21 mouse cellular contexts compared by ENCODE assay signal in the genomic region with DNA sequence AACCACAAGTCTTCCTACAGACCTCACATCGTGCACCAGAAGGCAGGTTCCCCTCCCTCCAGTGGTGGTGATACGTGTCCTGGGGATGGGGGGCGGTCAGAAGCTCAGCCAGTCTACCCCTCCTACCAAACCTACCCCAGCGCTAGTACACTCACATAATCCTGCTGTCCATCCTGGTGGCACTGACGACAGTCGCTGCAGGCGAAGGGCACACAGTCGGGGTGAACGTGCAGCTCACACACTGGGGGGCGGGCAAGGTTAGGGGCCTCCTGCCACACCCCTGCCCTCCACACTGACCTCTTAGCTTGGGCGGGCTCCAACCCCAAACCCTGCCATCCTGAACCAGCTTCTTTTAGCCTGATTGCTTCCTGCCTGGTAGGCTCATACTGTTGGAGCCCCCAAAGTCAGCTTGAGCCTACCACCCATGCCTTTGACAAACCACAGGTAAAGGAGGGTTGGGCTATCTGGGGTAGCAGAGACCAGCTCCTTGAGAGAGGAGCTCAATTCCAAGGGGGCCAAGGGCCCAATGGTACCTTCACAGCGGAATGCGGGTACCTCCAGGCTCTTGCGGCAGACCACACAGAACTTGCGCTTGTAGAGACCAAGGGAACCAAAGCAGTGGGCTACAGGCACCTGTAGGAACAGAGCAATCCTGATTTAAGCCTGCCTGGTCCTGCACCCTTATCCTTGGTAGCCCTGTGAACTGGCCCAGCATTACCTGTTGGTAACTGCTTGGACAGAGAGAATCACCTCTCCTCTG. TPM values are rescaled to one million over a fixed set of nuclear protein-coding genes. Genes with fewer than 3 reads are reported as not detected.
DNase-seq lines count a peak whose midpoint lies in the region; TF ChIP-seq lines count a peak whose summit lies in the region.
"Had no signal": no experiment of that assay in that cellular context is flagged by ENCODE, and none has a peak within 500 bp of the region (broad histone marks: within the 10 kb centered on the region; RNA-seq: fewer than 3 reads in every experiment).

No protein-coding gene starts in this region.

- DNase-seq in heart, adult 11 months: peak; percentile 89
- no peak for DNase-seq in heart, adult 9 months (ENCODE audit: low spot score in 2 of 2)
- peak; percentile 1 for DNase-seq in left cerebral cortex, adult 18-20 months (ENCODE audit: low spot score in 2 of 2)
- DNase-seq in left cerebral cortex, adult 2 months (ENCODE audit: extremely low spot score in 1 of 2, low spot score in 2 of 2): no peak
- peak; percentile 5 for DNase-seq in right cerebral cortex, postnatal 14 days
- DNase-seq in right cerebral cortex, postnatal 4 days: no peak
- DNase-seq in thymus, postnatal 4 days: peak; percentile 7
- DNase-seq in thymus, adult 18-20 months: no peak
- DNase-seq: adrenal gland, adult 2 months; adrenal gland, postnatal 14 days; cerebellum, adult 11 months; gastrocnemius, postnatal 25 days; heart, postnatal 14 days; heart, postnatal 4 days had no signal

- intact Hi-C loops in left cerebral cortex, adult 2 months (cut with DNase I): loop anchor here (10.0 kb wide), 1 partner anchor 1449 kb away; a partner anchor contains a TSS

- no peak overlapping the region for H3K4me3 ChIP-seq in left cerebral cortex, adult 2 months
- H3K4me3 ChIP-seq: forebrain, embryonic 10.5 days; forebrain, embryonic 15.5 days; heart, adult 2 months; heart, embryonic 13.5 days had no signal

- no peak overlapping the region for H3K27ac ChIP-seq in left cerebral cortex, adult 2 months
- H3K27ac ChIP-seq: forebrain, embryonic 10.5 days; forebrain, embryonic 15.5 days; heart, adult 2 months; heart, embryonic 13.5 days; hindbrain, embryonic 14.5 days; hindbrain, postnatal 0 days had no signal

- TF ChIP-seq CTCF in left cerebral cortex, adult 2 months (IDR thresholded peaks at IDR 0.05): no peak

RNA-seq across cellular contexts. Expression of a gene that starts 4.1 kb away (rescaled TPM):
- total RNA-seq in left cerebral cortex, adult 18-20 months (2021): 10 to 100 TPM; 17.5 to 18.1 TPM
- 10 to 100 TPM; 14.9 to 20.8 TPM for total RNA-seq in left cerebral cortex, adult 2 months (2021)

RNA-seq across cellular contexts. Expression of a gene that starts 13.4 kb away (rescaled TPM):
- total RNA-seq in left cerebral cortex, adult 18-20 months (2021): 10 to 100 TPM; 45.7 to 60.3 TPM
- total RNA-seq in left cerebral cortex, adult 2 months (2021): 10 to 100 TPM; 58.9 to 59.7 TPM

RNA-seq across cellular contexts. Expression of a gene that starts 19.3 kb away (rescaled TPM):
- under 1 TPM; 0.68 to 1.00 TPM for total RNA-seq in left cerebral cortex, adult 18-20 months (2021)
- 1 to 10 TPM in 1 of 2 experiments, under 1 TPM in 1; 0.89 to 1.4 TPM for total RNA-seq in left cerebral cortex, adult 2 months (2021)
- total RNA-seq: gastrocnemius, adult 8-10 months; gastrocnemius, postnatal 25 days; heart, adult 2 months; heart, postnatal 14 days had no signal

RNA-seq across cellular contexts. Expression of a gene that starts 26.5 kb away (rescaled TPM):
- 10 to 100 TPM; 33.7 to 43.5 TPM for total RNA-seq in left cerebral cortex, adult 18-20 months (2021)
- total RNA-seq in left cerebral cortex, adult 2 months (2021): 10 to 100 TPM; 40.8 to 43.2 TPM

RNA-seq across cellular contexts. Expression of a gene that starts 26.5 kb away (rescaled TPM):
- total RNA-seq in left cerebral cortex, adult 18-20 months (2021): 10 to 100 TPM; 95.7 to 98.5 TPM
- 100 to 1,000 TPM in 1 of 2 experiments, 10 to 100 TPM in 1; 98.8 to 106 TPM for total RNA-seq in left cerebral cortex, adult 2 months (2021)

Comparison
In these comparisons a context has a peak if more than half of its experiments do, and no peak if none do; other contexts are left out.
1. DNase-seq: peak in heart, adult 11 months (single experiment), left cerebral cortex, adult 18-20 months (2 of 2), right cerebral cortex, postnatal 14 days (single experiment) and thymus, postnatal 4 days (single experiment); none in heart, adult 9 months (0 of 2), left cerebral cortex, adult 2 months (0 of 2), right cerebral cortex, postnatal 4 days (single experiment) and thymus, adult 18-20 months (0 of 2).